In the genomic region with DNA sequence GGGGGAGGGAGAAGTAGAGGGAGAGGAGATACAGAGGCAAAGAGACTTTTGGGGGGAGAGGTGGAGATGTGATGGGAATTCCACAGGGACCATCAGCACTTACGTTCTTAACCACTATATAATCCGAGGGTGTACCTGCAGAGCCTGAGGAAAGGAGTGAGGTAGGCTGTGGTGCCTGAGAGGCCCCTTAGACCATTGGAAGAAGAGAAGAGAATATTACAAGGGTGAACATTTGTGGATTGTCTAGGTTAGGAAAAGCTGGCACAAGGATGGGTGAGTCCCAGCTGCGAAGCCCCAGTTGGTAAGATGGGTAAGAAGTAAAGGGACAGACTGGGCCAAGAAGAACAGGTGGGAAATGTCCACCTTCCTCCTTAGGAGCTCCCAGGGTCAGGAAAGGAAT, we compare ENCODE assay signal across 18 mouse cellular contexts. TPM values are rescaled to one million over a fixed set of nuclear protein-coding genes. Genes with fewer than 3 reads are reported as not detected.
DNase-seq lines count a peak whose midpoint lies in the region; ATAC-seq and TF ChIP-seq lines count a peak whose summit lies in the region.
"Had no signal": no experiment of that assay in that cellular context is flagged by ENCODE, and none has a peak within 500 bp of the region (broad histone marks: within the 10 kb centered on the region; RNA-seq: fewer than 3 reads in every experiment).

No protein-coding gene starts in this region.

- no peaks in the 10 kb centered on the region for H3K9me3 ChIP-seq in kidney, embryonic 15.5 days (replicated peaks)
- H3K9me3 ChIP-seq: embryonic facial prominence, embryonic 12.5 days; G1E; limb, embryonic 13.5 days; megakaryocyte, embryonic 14.5 days; midbrain, embryonic 15.5 days had no signal

- no peaks in the 10 kb centered on the region for H3K27me3 ChIP-seq in heart, adult 2 months (ENCODE audit: control insufficient read depth, insufficient read depth, low read length)
- H3K27me3 ChIP-seq in kidney, embryonic 15.5 days, result no peaks in the 10 kb centered on the region
- H3K27me3 ChIP-seq: embryonic facial prominence, embryonic 12.5 days; limb, embryonic 13.5 days; midbrain, embryonic 15.5 days had no signal

- no peak overlapping the region for H3K9ac ChIP-seq in heart, adult 2 months (ENCODE audit: low read depth, low read length)
- H3K9ac ChIP-seq in kidney, embryonic 15.5 days, result no peak overlapping the region
- H3K9ac ChIP-seq: embryonic facial prominence, embryonic 12.5 days; forebrain, postnatal 0 days; limb, embryonic 13.5 days; liver, embryonic 14.5 days; midbrain, embryonic 15.5 days had no signal

- no peak for TF ChIP-seq CTCF in heart, adult 2 months (IDR thresholded peaks at IDR 0.05)
- no peak for TF ChIP-seq CTCF in olfactory bulb, adult 2 months (IDR thresholded peaks at IDR 0.05; ENCODE audit: insufficient read depth, low read depth, low read length)

- DNase-seq in adrenal gland, adult 2 months, result peak; percentile 17
- no peak for DNase-seq in adrenal gland, adult 18-20 months (ENCODE audit: low spot score in 2 of 2)
- peak in 1 of 2 experiments; percentile 9 for DNase-seq in heart, adult 2 months
- no peak for DNase-seq in heart, postnatal 36 days
- no peak for DNase-seq in kidney, postnatal 25 days
- no peak for DNase-seq in layer of hippocampus, adult 9-11 months
- DNase-seq: forebrain, postnatal 0 days; spleen, adult 18-20 months had no signal

- H3K79me2 ChIP-seq in heart, adult 2 months (replicated peaks; ENCODE audit: control insufficient read depth, insufficient read depth, low read length), result no peaks in the 10 kb centered on the region

- TF ChIP-seq EP300 in heart, adult 2 months (IDR thresholded peaks at IDR 0.05; ENCODE audit: insufficient read depth, low read depth, low read length), result no peak

- H3K4me2 ChIP-seq in kidney, embryonic 15.5 days, result no peak overlapping the region
- H3K4me2 ChIP-seq: embryonic facial prominence, embryonic 12.5 days; limb, embryonic 13.5 days; midbrain, embryonic 15.5 days had no signal

- H3K36me3 ChIP-seq in heart, adult 2 months (ENCODE audit: control insufficient read depth, insufficient read depth, low read length), result no peaks in the 10 kb centered on the region
- H3K36me3 ChIP-seq in kidney, embryonic 15.5 days, result no peaks in the 10 kb centered on the region
- H3K36me3 ChIP-seq: embryonic facial prominence, embryonic 12.5 days; G1E; limb, embryonic 13.5 days; midbrain, embryonic 15.5 days had no signal

- ATAC-seq in kidney, embryonic 15.5 days (replicated peaks; ENCODE audit: low FRiP score), result no peak
- ATAC-seq: CD4-positive, CD25-positive, alpha-beta regulatory T cell, adult 4 months; forebrain, postnatal 0 days; midbrain, embryonic 15.5 days had no signal

- no peak for TF ChIP-seq POLR2A in heart, adult 2 months (IDR thresholded peaks at IDR 0.05; ENCODE audit: insufficient read depth, low read depth, low read length)
- TF ChIP-seq POLR2A in olfactory bulb, adult 2 months (IDR thresholded peaks at IDR 0.05; ENCODE audit: insufficient read depth, low read depth, low read length), result no peak

- H3K27ac ChIP-seq in heart, adult 2 months, result peak overlapping the region; percentile 60
- H3K27ac ChIP-seq in kidney, embryonic 15.5 days, result peak overlapping the region; percentile 48
- peak overlapping the region; percentile 21; the same call in 1 of the 2 replicates for H3K27ac ChIP-seq in olfactory bulb, adult 2 months (ENCODE audit: insufficient read depth, low read depth, low read length)
- H3K27ac ChIP-seq: embryonic facial prominence, embryonic 12.5 days; hindbrain, postnatal 0 days; limb, embryonic 13.5 days; liver, embryonic 14.5 days; midbrain, embryonic 15.5 days had no signal

- 74% methylated on average over 3 of the region's 3 CpGs for WGBS in heart, adult 2 months
- whole genome bisulfite sequencing in kidney, embryonic 15.5 days, result 77% methylated on average over 3 of the region's 3 CpGs
- WGBS in olfactory bulb, adult 2 months, result 95% methylated on average over 3 of the region's 3 CpGs

- intact Hi-C loops in heart, adult 2 months (cut with DNase I), result loop anchor here (5.0 to 10.0 kb wide), 3 partner anchors 218 to 595 kb away; no protein-coding TSS in a partner anchor
- intact Hi-C loops in heart, postnatal 36 days (cut with DNase I), result no loop called here

- H3K4me3 ChIP-seq in heart, adult 2 months, result no peak overlapping the region
- no peak overlapping the region for H3K4me3 ChIP-seq in kidney, embryonic 15.5 days (replicated peaks)
- H3K4me3 ChIP-seq in olfactory bulb, adult 2 months (ENCODE audit: insufficient read depth, low read depth, low read length), result no peak overlapping the region
- H3K4me3 ChIP-seq: embryonic facial prominence, embryonic 12.5 days; limb, embryonic 13.5 days; megakaryocyte, embryonic 14.5 days; midbrain, embryonic 15.5 days had no signal

- H3K4me1 ChIP-seq in heart, adult 2 months (ENCODE audit: control insufficient read depth, insufficient read depth, low read length), result peaks cover 4% of the 10 kb centered on the region
- 0 out of 2 replicates have a peak, but pooled peaks cover 4% of the 10 kb centered on the region for H3K4me1 ChIP-seq in kidney, embryonic 15.5 days
- peaks cover 9% of the 10 kb centered on the region for H3K4me1 ChIP-seq in olfactory bulb, adult 2 months (ENCODE audit: control insufficient read depth, insufficient read depth, low read length)
- H3K4me1 ChIP-seq: embryonic facial prominence, embryonic 12.5 days; megakaryocyte, embryonic 14.5 days had no signal

RNA-seq across cellular contexts. Expression of a gene that starts 22.6 kb away (rescaled TPM):
- total RNA-seq in adrenal gland, adult 2 months (2021), result 10 to 100 TPM; 13.1 to 15.3 TPM
- polyA plus RNA-seq in adrenal gland, adult 2 months (2012; rRNA removed), result 14.3 and 15.5 TPM in 2 replicates
- total RNA-seq in adrenal gland, adult 18-20 months (2021), result 10 to 100 TPM; 10.5 to 14.8 TPM
- 10 to 100 TPM; 10.1 to 11.6 TPM for total RNA-seq in heart, adult 2 months (2021)
- 16.4 and 17.2 TPM in 2 replicates for polyA plus RNA-seq in heart, adult 2 months (2012; rRNA removed)
- 10 to 100 TPM in 1 of 2 experiments, 1 to 10 TPM in 1; 9.8 to 14.5 TPM for total RNA-seq in heart, postnatal 36 days (2021)
- polyA plus RNA-seq in kidney, embryonic 15.5 days (2015; fragmentation: Nextera tagmentation; extraction: Ambion mirVana), result 16.8 and 19.1 TPM in 2 replicates
- polyA plus RNA-seq in olfactory bulb, adult 2 months (2012; ENCODE audit: insufficient read depth, insufficient read length, low replicate concordance, missing spikeins), result not detected in 2 replicates
- polyA plus RNA-seq: G1E had no signal
